Mouse (Mus musculus) CD4-positive, CD25-positive, alpha-beta regulatory T cell, adult 2 months (primary cell): ENCODE measurements around the gene Abhd8.

Experiments used
- DNase-seq: peaks from one replicate; pipeline ENCODE4 v3.0.0-alpha.2; 2012; ENCODE audit warnings: low read depth, low spot score

Gene Abhd8

GRCm38 (mm10) chr8:71478943-71479342 is 15.5 kb upstream of the Abhd8 start:
- no peak for DNase-seq

- peak; percentile 62 for DNase-seq
Observed at GRCm38 (mm10) chr8:71477196-71477845, 13.9 kb upstream of the Abhd8 start.

DNA sequence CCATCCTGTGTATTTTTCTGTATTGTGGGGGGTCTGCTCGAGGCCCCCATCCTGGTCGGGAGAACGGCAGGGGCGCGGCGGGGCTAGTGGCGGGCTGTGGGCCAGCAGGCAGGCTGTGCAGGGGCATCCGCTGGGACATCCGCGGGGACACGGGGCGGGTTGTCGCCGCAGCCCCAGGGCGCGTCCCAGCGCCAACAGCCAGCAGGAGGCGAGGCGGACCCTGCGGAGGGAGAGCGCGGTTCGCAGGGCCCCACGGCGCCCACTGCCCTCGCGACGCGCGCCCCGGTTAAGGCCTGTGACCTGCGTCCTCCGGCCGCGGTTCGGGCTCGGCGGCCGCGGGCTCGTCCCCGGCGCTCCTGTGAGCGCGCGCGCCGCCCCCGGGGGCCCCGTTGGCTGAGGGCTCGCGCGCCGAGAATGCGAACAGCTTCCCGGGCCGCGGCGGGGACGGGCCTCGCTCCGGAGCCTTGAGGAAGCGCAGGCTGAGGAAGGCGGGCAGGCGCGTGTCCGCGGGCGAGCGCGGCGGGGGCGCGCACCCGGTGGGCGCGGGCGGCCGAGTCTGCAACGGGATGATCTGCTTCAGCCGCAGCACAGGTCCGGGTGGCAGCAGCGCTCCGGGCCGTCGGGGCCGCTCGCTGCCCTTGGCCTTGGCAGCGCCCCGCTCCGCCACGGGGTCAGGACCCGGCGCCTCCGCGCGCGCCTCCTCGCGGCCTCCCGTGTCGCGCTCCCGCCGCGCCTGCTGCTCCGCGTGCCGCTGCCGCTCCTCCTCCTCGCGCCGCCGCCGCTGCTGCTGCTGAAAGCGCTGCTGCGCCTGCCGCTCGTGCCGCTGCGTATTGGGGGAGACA is 12.9 kb upstream of the Abhd8 start:
- DNase-seq, result peak; percentile 83

- no peak for DNase-seq
Observed at GRCm38 (mm10) chr8:71475702-71476075, 12.2 kb upstream of the Abhd8 start.

DNA sequence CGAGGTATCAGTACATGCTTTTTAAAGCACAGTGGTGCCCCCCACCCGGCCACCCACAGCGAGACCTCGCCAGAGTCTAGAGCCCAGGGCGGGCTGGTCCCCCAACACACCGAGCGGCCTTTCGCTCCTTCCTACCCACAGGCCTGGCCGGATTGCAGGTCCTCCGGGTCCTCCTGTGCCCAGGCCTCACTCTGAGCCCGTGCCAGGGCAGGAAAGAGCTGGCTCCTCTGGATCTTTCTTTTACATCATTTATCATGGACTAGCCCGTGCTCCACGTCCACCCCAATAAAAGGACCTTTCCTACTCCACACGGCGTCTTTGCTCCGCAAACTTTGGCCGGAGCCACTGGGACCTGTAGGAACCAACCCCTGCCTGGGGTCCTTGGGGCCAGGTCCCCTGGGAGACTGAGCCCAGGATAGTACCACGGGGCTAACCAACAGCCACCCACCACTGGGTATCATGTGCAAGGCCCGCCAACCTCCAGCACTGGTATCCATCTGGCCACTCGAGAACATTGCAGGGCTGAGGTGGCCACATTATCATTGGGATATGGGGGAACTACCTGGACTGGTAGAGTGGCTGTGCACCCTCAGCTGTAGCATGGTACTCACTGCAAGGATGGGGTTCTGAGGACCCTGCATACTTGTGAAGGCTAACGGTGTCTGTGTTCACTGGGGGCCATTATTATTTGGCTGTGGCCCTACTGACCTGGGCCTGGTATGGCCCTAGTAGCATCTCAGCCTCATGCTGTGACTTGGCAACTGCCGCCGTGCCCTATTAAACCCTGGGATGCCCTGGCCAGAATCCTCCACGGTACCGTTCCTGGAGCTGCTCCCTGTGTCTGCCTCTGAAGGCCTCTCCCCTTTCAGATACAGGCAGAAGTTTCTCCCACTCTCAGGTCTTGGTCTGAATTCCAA is 11.6 kb upstream of the Abhd8 start:
- DNase-seq, result no peak

- no peak for DNase-seq
Observed at GRCm38 (mm10) chr8:71474344-71474743, 10.9 kb upstream of the Abhd8 start.

DNA sequence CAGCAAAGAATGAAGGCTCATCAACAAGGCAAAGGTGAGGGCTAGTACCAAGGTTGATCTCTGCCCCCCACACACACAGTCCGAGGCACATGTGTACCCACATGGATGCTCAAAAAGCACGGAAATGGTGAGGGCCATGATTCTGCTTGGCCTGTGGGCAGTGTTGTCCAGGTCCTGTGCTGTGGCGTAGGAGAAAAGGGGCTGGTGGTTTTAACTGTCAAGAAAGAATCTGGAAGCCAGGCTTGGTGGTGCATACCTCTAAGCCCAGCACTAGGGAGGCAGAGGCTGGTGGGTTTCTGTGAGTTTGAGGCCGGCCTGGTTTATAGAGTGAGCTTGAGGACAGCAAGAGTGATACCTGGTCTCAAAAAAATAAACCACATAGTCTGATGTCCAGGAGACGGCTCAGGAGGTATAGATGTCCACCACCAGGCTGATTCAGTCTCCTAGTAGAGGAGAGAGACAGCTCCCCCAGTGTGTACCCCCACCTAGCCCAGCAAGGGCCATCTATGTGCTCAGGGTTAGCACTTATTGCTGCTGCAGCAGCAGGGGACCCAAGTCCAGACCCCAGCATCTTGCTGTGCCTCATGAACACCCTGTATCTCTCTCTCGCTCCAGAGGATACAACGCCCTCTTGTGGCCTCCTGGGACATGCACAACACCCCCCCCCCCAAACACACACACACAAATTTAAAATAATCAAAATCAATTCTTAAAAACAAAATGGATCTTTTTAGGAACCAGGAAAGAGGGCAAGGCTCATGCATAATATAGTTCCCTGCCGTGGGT is 9.3 kb upstream of the Abhd8 start:
- DNase-seq, result peak; percentile 46

- no peak for DNase-seq
Observed at GRCm38 (mm10) chr8:71471861-71472260, 8.4 kb upstream of the Abhd8 start.

DNA sequence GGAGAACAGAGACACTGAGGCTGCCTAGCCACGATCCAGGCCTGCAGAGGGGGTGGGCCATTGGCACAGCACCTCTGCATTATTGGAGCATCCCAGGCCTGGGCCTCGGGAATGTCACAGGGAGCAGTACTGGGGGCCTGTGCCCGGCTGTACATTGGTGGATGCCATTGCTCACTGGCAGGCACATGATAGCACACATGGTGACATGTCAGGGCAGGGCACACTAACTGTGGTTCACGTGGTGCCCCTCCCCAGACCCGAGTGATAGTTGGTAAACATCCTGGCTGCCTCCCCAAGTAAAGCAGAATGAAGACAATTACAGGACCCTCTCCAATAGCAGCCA is 7.4 kb upstream of the Abhd8 start:
- DNase-seq, result no peak

DNA sequence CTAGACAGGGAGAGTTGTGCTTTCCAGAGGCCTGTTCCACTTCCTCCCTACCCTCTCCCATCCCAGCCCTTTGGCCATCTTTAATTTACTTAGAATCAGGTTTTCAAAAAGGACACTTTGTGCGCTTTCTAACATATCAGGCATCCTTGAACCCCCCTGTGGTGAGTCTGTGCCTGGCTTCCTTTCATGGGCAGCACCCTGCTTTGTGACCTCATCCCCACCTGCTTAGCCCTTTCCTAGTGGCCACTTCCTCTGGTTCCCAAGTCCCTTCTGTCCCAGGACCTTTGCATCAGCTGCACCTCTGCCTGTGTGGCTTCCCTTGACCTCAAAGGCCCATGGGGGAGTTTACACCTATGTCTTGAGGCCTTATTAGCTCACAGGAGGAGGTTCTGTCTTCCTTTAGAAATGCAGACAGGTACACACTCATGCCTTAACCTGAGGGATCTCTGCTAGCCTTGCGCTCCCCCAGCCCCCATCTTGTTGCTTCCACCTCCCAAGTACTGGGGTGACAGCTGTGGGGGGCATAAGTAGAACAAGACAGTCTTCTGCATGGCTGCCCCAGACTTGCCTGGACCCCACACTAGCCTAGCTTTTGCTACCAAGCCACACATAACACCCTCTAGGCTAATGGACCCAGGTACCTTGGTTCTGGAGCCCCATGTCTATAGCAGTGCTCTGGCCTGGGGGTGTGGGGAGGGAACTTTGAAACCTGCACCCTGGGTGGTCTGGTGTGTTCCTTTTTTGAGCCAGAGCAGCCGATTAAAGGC is 6.9 kb upstream of the Abhd8 start:
- no peak for DNase-seq

DNA sequence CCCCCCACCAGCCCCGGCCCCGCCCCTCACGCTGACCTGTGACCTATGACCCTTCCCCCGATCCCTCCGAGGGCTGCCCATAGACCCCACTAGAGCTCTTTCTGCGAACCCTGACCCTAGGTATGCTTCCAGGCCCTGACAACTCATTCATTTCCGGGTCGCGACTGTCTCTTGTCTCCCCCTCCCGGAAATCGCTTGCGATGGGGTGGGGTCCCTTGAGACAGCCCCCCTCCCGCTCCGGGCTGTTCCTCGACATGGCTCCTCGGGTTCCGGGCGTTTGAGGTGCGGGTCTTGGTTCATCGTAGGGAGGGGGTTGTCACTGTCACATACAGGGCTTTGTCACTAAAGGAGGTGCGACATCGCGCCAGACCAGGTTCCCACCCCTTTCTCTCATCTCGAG is 6.0 kb upstream of the Abhd8 start:
- DNase-seq, result peak; percentile 72

- DNase-seq, result peak; percentile 99
Observed at GRCm38 (mm10) chr8:71468916-71469315, 5.5 kb upstream of the Abhd8 start, which contains the start of gene Dda1. Gene Dda1 (plus strand): TSS chr8:71469199.

GRCm38 (mm10) chr8:71468001-71468400 is 4.5 kb upstream of the Abhd8 start:
- no peak for DNase-seq

DNA sequence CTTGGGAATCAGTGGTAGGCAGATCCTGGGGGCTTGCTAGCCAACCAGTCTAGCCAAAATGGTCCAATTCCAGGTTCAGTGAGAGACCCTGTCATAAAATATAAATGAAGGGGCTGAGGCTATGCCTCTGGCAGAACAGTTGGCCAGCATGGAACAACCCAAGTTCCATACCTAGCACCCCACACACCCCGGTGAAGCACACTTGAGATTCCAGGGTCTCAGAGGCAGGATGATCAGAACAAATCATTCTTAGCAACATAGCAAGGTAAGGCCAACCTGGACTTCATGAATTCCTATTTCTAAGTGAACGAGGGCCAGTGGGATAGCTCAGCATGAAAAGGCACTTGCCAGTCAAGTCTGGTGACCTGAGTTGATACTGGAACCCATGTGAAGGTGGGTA is 3.7 kb upstream of the Abhd8 start:
- DNase-seq, result no peak

- DNase-seq, result no peak
Observed at GRCm38 (mm10) chr8:71466198-71466597, 2.7 kb upstream of the Abhd8 start.

DNA sequence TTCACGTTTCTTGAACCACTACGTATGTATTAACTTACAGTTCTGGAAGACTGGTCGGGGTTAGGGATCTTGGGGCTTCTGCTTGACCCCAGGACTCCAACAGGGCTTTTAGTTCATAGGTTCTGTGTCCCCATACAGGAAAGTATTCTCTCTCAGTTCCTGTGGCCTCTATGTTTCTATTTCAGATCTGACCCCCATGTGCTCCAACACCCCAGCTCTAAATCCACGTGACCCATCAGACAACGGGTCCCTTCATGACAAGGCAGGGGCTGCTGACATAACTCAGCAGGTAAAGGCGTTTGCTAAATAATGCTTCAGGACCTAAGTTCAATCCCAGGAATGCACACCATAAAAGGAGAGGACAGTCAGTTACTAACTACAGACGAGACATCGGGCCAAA is 2.3 kb upstream of the Abhd8 start:
- no peak for DNase-seq

GRCm38 (mm10) chr8:71464513-71465500 is 1.4 kb upstream of the Abhd8 start, which contains the start of gene Mrpl34:
Gene Mrpl34 (plus strand): TSS chr8:71464959.
- peak; percentile 99 for DNase-seq

DNA sequence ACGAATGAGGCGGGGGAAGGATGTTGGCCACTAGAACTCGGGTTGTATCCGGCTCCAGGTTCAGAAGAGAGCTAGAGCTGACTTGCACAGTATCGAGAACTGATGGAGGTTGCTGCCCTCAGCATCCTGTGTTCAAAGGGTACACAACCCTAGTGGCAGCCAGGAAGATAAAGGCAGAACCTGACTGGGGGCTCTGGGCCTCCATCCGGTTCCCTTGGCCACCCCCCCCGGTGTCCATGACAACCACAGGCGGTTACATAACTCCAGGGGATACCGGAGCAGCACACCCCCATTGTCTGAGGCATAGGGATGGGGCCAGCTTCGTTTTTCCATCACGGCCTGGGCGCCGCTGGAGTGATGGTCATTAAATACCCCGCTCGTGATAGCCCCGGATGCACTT is 669 bp downstream of the Abhd8 start:
- peak; percentile 95 for DNase-seq

DNA sequence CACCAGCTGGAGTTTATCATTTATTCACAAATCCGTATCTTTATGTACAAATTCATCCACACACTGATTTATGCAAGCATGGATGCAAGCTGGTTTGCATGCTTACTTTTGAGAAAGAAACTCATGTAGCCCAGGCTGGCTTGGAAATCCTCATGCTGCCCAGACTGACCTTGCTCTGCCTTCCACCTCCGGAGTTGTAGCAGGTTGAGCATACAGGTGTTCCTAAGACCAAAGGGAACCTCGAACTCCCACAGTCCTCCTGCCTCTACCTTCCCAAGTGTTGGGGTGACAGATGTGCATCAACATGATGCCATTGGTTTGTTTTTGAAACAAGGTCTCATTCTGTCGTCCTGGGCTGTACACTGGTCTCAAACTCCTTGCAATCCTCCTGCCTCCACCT is 1.3 kb downstream of the Abhd8 start:
- no peak for DNase-seq
